Mouse (Mus musculus) midbrain, embryonic 15.5 days (tissue): ENCODE measurements around the gene Zfy2. TPM values are rescaled to one million over a fixed set of nuclear protein-coding genes. Genes with fewer than 3 reads are reported as not detected.

Experiments
- ATAC-seq: fragments of 200-750 bp; cut with Nextera tagmentation; replicated peaks from 2 replicates; pipeline ENCODE4 v1.8.0; 2017; ENCODE audit warnings: moderate TSS enrichment
- H3K27ac ChIP-seq: fragments of 300-500 bp; sonication (generic); 2 replicates; pipeline ENCODE4 v1.5.1; 2015; ENCODE audit warnings: mild to moderate bottlenecking, inconsistent platforms
- H3K27me3 ChIP-seq: fragments of 300-500 bp; sonication (generic); replicated peaks from 2 replicates; pipeline ENCODE4 v1.6.1; 2015; ENCODE audit warnings: inconsistent platforms
- H3K36me3 ChIP-seq: fragments of 300-500 bp; sonication (generic); replicated peaks from 2 replicates; pipeline ENCODE4 v1.6.1; 2015; ENCODE audit warnings: inconsistent platforms
- H3K4me1 ChIP-seq: fragments of 300-500 bp; sonication (generic); 2 replicates; pipeline ENCODE4 v1.6.1; 2015; ENCODE audit warnings: inconsistent platforms
- H3K4me2 ChIP-seq: fragments of 300-500 bp; sonication (generic); 2 replicates; pipeline ENCODE4 v1.6.1; 2015; ENCODE audit warnings: inconsistent platforms, mild to moderate bottlenecking, moderate library complexity
- H3K4me3 ChIP-seq: fragments of 300-500 bp; sonication (generic); 2 replicates; pipeline ENCODE4 v1.5.1; 2015; ENCODE audit warnings: mild to moderate bottlenecking, inconsistent platforms
- H3K9ac ChIP-seq: fragments of 300-500 bp; sonication (generic); 2 replicates; pipeline ENCODE4 v1.6.1; 2015; ENCODE audit warnings: mild to moderate bottlenecking, inconsistent platforms
- H3K9me3 ChIP-seq: fragments of 300-500 bp; sonication (generic); 2 replicates; pipeline ENCODE4 v1.6.1; 2016; ENCODE audit warnings: inconsistent platforms
- WGBS: fragments of 180-500 bp; shearing (Covaris S2); methylation state at CpG from one replicate; pipeline ENCODE4 v1.1.7; 2015; ENCODE audit warnings: mixed read lengths; 5-methylcytosine and 5-hydroxymethylcytosine counted together
- polyA plus RNA-seq: library from polyadenylated mRNA; unstranded; fragments of >200 nt; fragmentation: Nextera tagmentation; extraction: Ambion mirVana; gene quantifications from 2 replicates; pipeline ENCODE4 v1.2.1, GENCODE M21; 2015

Gene Zfy2
- polyA plus RNA-seq: not detected in 2 replicates

- H3K9me3 ChIP-seq: no peaks in the 10 kb centered on the region
- no peaks in the 10 kb centered on the region for H3K4me1 ChIP-seq
- no peak for ATAC-seq
- no peak within 1 kb of the TSS for H3K4me3 ChIP-seq
- WGBS: 56% methylated on average over 1 of the region's 2 CpGs
- H3K36me3 ChIP-seq: no peaks in the 10 kb centered on the region
- H3K27me3 ChIP-seq: no peaks in the 10 kb centered on the region
- H3K4me2 ChIP-seq: no peak within 1 kb of the TSS
- no peak within 1 kb of the TSS for H3K27ac ChIP-seq
- no peak within 1 kb of the TSS for H3K9ac ChIP-seq
Measured at GRCm38 (mm10) chrY:2170309-2170708, at the start of gene Zfy2. Zfy2 (minus strand) TSS chrY:2170409.
